Mouse (Mus musculus) urinary bladder, postnatal 0 days (tissue): ENCODE measurements around the gene Epm2aip1. TPM values are rescaled to one million over a fixed set of nuclear protein-coding genes. Genes with fewer than 3 reads are reported as not detected.

ENCODE experiments used
- polyA plus RNA-seq: library from polyadenylated mRNA; unstranded; fragments of >200 nt; fragmentation: Nextera tagmentation; extraction: Ambion mirVana; gene quantifications from 2 replicates; pipeline ENCODE4 v1.2.1, GENCODE M21; 2015

Epm2aip1 gene
- polyA plus RNA-seq = 10.1 and 13.3 TPM in 2 replicates

GRCm38 (mm10) chr9:111271434-111272160 lies at the start of gene Epm2aip1, which contains the start of gene Mlh1:
Gene Epm2aip1 (plus strand): TSS chr9:111271929.
Gene Mlh1 (minus strand): TSS chr9:111271791.

GRCm38 (mm10) chr9:111311031-111311842 lies 39.5 kb downstream of the Epm2aip1 start, which contains the start of gene Trank1:
Gene Trank1 (plus strand): TSS chr9:111311739.

Other genes starting within 250 kb of the Epm2aip1 start
- 1.8 and 3.5 TPM in 2 replicates for gene Ccrl2, start 214.4 kb upstream of the Epm2aip1 start, polyA plus RNA-seq
- gene Lrrfip2, start 154.3 kb upstream of the Epm2aip1 start, polyA plus RNA-seq = 27.0 and 27.8 TPM in 2 replicates
- gene Mlh1, start 138 bp upstream of the Epm2aip1 start, polyA plus RNA-seq = 17.1 and 18.0 TPM in 2 replicates
- 0.04 and 0.08 TPM in 2 replicates for gene Trank1, start 39.8 kb downstream of the Epm2aip1 start, polyA plus RNA-seq
- 0.10 TPM in 2 replicates for gene Dclk3, start 167.2 kb downstream of the Epm2aip1 start, polyA plus RNA-seq